Mouse (Mus musculus) limb, embryonic 11.5 days (tissue): ENCODE data around the gene Rraga. TPM values are rescaled to one million over a fixed set of nuclear protein-coding genes. Genes with fewer than 3 reads are reported as not detected.
A peak's percentile ranks its signal among the peaks of the same experiment; 100 is the strongest.

ENCODE experiments used
- ATAC-seq: fragments of 200-750 bp; cut with Nextera tagmentation; 2 replicates; pipeline ENCODE4 v1.8.0; 2017; ENCODE audit warnings: low read depth; ENCODE audit not compliant: insufficient number of reproducible peaks, low FRiP score, low TSS enrichment
- DNase-seq: peaks from one replicate; pipeline ENCODE4 v3.0.0-alpha.2; 2015; ENCODE audit warnings: low spot score
- H3K27ac ChIP-seq: fragments of 300-500 bp; sonication (generic); replicated peaks from 2 replicates; pipeline ENCODE4 v1.5.1; 2014; ENCODE audit warnings: low read depth, mild to moderate bottlenecking, low read length
- H3K27me3 ChIP-seq: fragments of 300-500 bp; sonication (generic); 2 replicates; pipeline ENCODE4 v1.6.1; 2014; ENCODE audit warnings: mild to moderate bottlenecking, low read length, mixed read lengths; ENCODE audit not compliant: control insufficient read depth, insufficient read depth
- H3K36me3 ChIP-seq: fragments of 300-500 bp; sonication (generic); 2 replicates; pipeline ENCODE4 v1.6.1; 2014; ENCODE audit warnings: mild to moderate bottlenecking, low read length, moderate library complexity, mixed read lengths; ENCODE audit not compliant: control insufficient read depth, insufficient read depth
- H3K4me1 ChIP-seq: fragments of 300-500 bp; sonication (generic); 2 replicates; pipeline ENCODE4 v1.6.1; 2014; ENCODE audit warnings: low read length, mixed read lengths; ENCODE audit not compliant: control insufficient read depth, insufficient read depth
- H3K4me2 ChIP-seq: fragments of 300-500 bp; sonication (generic); 2 replicates; pipeline ENCODE4 v1.6.1; 2014; ENCODE audit warnings: low read depth, mild to moderate bottlenecking, moderate library complexity; ENCODE audit not compliant: severe bottlenecking
- H3K4me3 ChIP-seq: fragments of 300-500 bp; sonication (generic); 2 replicates; pipeline ENCODE4 v1.5.1; 2014; ENCODE audit warnings: low read depth, low read length
- H3K9ac ChIP-seq: fragments of 300-500 bp; sonication (generic); 2 replicates; pipeline ENCODE4 v1.6.1; 2014; ENCODE audit warnings: mild to moderate bottlenecking, low read length
- H3K9me3 ChIP-seq: fragments of 300-500 bp; sonication (generic); 2 replicates; pipeline ENCODE4 v1.6.1; 2016; ENCODE audit warnings: low read length; ENCODE audit not compliant: control insufficient read depth
- WGBS: fragments of 180-500 bp; shearing (Covaris S2); extraction: QIAGEN DNeasy Blood & Tissue Kit; methylation state at CpG from one replicate; pipeline ENCODE4 v1.1.7; 2014; 5-methylcytosine and 5-hydroxymethylcytosine counted together
- polyA plus RNA-seq: library from polyadenylated mRNA; unstranded; fragments of >200 nt; fragmentation: Nextera tagmentation; extraction: Ambion mirVana; gene quantifications from 2 replicates; pipeline ENCODE4 v1.2.1, GENCODE M21; 2014

Rraga gene
- polyA plus RNA-seq: 85.0 and 102 TPM in 2 replicates

GRCm38 (mm10) chr4:86575283-86575983 is at the start of gene Rraga:
Gene Rraga, plus strand, starts transcription at chr4:86575668.
- peaks cover 4% of the 10 kb centered on the region; the same call in 1 of the 2 replicates for H3K36me3 ChIP-seq
- H3K9me3 ChIP-seq: no peaks in the 10 kb centered on the region
- DNase-seq (peak; percentile 98), ATAC-seq (peak; percentile 96)
- no peaks in the 10 kb centered on the region for H3K27me3 ChIP-seq
- peak within 1 kb of the TSS; percentile 91 for H3K27ac ChIP-seq
- H3K4me2 ChIP-seq: peak within 1 kb of the TSS; percentile 85
- 0% methylated on average over 53 of the region's 53 CpGs for WGBS
- peak within 1 kb of the TSS; percentile 96 for H3K9ac ChIP-seq
- peaks cover 7% of the 10 kb centered on the region; the same call in 1 of the 2 replicates for H3K4me1 ChIP-seq
- peak within 1 kb of the TSS; percentile 89 for H3K4me3 ChIP-seq

- Histone ChIP-seq H3K9me3 (no peaks in the 10 kb centered on the region), H3K36me3 (no peaks in the 10 kb centered on the region), H3K4me3 (no peak overlapping the region), H3K27ac (peak overlapping the region; percentile 94), H3K9ac (no peak overlapping the region), H3K4me1 (peaks cover 21% of the 10 kb centered on the region), H3K27me3 (no peaks in the 10 kb centered on the region), H3K4me2 (0 out of 2 replicates have a peak overlapping the region, but pooled peaks have one; percentile 17)
- WGBS: 20% methylated on average over 11 of the region's 11 CpGs
- peak; percentile 85 for ATAC-seq
- peak; percentile 75 for DNase-seq
These were observed 48.0 kb upstream of the Rraga start for GRCm38 (mm10) chr4:86527162-86528136.

DNA sequence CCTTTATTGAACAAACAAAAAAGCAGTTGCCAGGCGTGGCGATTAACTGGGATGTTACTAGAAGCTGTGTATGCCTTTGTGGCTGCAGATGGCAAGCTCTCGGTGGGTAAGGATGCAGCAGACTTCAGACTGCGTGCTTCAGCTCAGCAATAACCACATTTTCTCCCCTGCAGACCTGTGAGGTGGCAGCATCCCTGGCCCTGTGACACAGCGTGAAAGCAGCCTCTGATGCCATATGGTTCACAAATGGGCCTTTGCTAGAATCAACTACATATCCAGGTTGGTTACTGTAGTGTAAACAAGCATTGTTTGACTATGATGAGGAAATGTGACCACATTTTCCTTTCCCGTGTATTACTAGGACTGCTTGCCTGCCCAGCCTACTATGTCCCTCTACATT is 46.3 kb upstream of the Rraga start:
- 66% methylated on average over 6 of the region's 6 CpGs for WGBS
- no peaks in the 10 kb centered on the region for H3K36me3 ChIP-seq
- H3K27me3 ChIP-seq: no peaks in the 10 kb centered on the region
- no peak overlapping the region for H3K4me2 ChIP-seq
- ATAC-seq: no peak
- H3K4me1 ChIP-seq: peaks cover 26% of the 10 kb centered on the region
- DNase-seq: no peak
- H3K4me3 ChIP-seq: no peak overlapping the region
- H3K9me3 ChIP-seq: no peaks in the 10 kb centered on the region
- H3K27ac ChIP-seq: no peak overlapping the region; the same call in 1 of the 2 replicates
- H3K9ac ChIP-seq: no peak overlapping the region

DNA sequence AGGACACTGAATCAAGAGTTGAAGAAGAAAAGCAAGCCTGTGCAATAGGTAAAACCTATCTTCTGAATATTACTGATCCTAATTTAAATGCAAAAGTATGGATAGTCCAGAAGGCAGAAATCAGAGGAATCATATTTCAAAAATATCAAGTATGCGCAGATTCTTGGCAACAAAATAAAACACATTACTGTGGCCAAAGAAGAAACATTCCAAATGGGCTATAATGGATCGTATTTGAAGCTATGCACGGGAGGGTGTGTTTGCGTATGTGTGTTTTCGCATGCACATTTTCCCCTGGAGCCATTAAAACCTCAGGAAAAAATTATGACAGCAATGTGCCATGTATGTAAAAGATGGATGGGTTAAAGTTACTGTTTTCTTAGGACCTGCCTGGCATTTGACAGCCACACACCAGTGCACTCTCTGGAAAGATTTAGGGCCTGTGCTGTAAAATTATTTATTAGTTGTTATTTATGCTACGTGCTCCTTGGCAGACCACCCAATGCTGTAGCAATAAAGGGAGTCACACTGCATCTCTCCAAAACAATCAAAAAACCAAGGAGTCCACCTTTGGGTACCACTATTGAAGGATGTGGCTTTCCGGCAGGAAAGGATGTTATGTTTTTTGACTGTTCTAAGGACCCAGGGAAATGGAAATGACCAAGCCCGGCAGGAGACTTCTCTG is 41.9 kb upstream of the Rraga start:
- no peaks in the 10 kb centered on the region for H3K27me3 ChIP-seq
- H3K9me3 ChIP-seq: no peaks in the 10 kb centered on the region
- 55% methylated on average over 8 of the region's 8 CpGs for WGBS
- DNase-seq (no peak), ATAC-seq (no peak)
- no peak overlapping the region for H3K9ac ChIP-seq
- no peak overlapping the region for H3K4me3 ChIP-seq
- H3K27ac ChIP-seq: peak overlapping the region; percentile 61; the same call in 1 of the 2 replicates
- H3K4me1 ChIP-seq: peaks cover 5% of the 10 kb centered on the region; the same call in 1 of the 2 replicates
- H3K36me3 ChIP-seq: no peaks in the 10 kb centered on the region
- no peak overlapping the region for H3K4me2 ChIP-seq

- 16% methylated on average over 5 of the region's 5 CpGs for WGBS
- Histone ChIP-seq H3K4me3 (no peak overlapping the region), H3K27me3 (no peaks in the 10 kb centered on the region), H3K9me3 (no peaks in the 10 kb centered on the region), H3K4me1 (peaks cover 5% of the 10 kb centered on the region; the same call in 1 of the 2 replicates), H3K9ac (no peak overlapping the region), H3K27ac (peak overlapping the region; percentile 61; the same call in 1 of the 2 replicates), H3K4me2 (no peak overlapping the region), H3K36me3 (no peaks in the 10 kb centered on the region)
- ATAC-seq: no peak
- peak; percentile 55 for DNase-seq
These were observed 41.4 kb upstream of the Rraga start for GRCm38 (mm10) chr4:86534091-86534481.

- H3K4me1 ChIP-seq: 0 out of 2 replicates have a peak, but pooled peaks cover 5% of the 10 kb centered on the region
- H3K9me3 ChIP-seq: no peaks in the 10 kb centered on the region
- ATAC-seq (no peak), DNase-seq (peak; percentile 52)
- H3K27me3 ChIP-seq: no peaks in the 10 kb centered on the region
- no peaks in the 10 kb centered on the region for H3K36me3 ChIP-seq
- H3K4me3 ChIP-seq: no peak overlapping the region
- no peak overlapping the region for H3K4me2 ChIP-seq
- WGBS: 44% methylated on average over 4 of the region's 4 CpGs
- H3K9ac ChIP-seq: no peak overlapping the region
- no peak overlapping the region for H3K27ac ChIP-seq
These were observed 37.5 kb upstream of the Rraga start for GRCm38 (mm10) chr4:86537972-86538371.

DNA sequence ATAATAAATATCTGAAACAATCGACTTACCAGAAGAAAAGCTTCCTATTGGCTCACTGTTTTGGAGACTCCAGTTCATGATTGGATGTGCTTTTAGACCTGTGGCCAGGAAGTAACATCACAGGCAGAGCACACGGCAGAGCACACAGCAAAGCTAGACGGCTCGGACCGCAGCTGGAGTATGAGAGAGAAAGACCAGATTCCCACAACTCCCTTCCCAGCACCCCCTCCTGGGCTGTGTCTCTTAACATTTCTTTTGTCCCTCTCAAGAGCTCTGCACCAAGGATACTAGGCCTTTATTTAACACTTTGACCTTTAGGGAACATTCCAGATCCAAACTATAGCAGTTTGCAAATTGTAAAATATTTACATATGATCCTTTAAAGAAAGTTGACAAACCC is 36.5 kb upstream of the Rraga start:
- Histone ChIP-seq H3K9me3 (no peaks in the 10 kb centered on the region), H3K27ac (no peak overlapping the region), H3K4me1 (0 out of 2 replicates have a peak, but pooled peaks cover 3% of the 10 kb centered on the region), H3K27me3 (no peaks in the 10 kb centered on the region), H3K9ac (no peak overlapping the region), H3K4me3 (no peak overlapping the region), H3K4me2 (no peak overlapping the region), H3K36me3 (no peaks in the 10 kb centered on the region)
- DNase-seq (no peak), ATAC-seq (no peak)
- 93% methylated on average over 5 of the region's 5 CpGs for WGBS

DNA sequence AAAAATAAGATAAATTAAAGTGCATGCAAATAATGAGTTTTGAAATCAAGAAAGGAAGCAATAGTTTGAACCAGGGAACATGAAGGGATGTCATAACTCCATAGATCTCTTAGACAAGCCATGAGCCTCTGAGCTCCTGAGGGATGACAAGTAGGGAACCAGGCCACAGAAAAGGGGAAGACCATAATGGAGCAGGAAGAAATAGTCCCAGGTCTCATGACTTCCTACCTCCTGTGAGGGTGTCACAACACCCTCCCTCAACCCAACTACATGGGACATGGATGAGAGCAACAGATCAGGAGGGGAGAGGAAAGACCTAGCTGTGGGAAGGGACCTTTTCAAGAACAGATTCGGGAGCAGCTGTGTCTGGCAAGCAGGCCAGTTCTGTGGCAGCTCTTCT is 33.9 kb upstream of the Rraga start:
- Histone ChIP-seq H3K36me3 (no peaks in the 10 kb centered on the region), H3K9ac (no peak overlapping the region), H3K27me3 (no peaks in the 10 kb centered on the region), H3K27ac (no peak overlapping the region), H3K9me3 (no peaks in the 10 kb centered on the region), H3K4me2 (no peak overlapping the region), H3K4me1 (no peaks in the 10 kb centered on the region), H3K4me3 (no peak overlapping the region)
- WGBS: 86% methylated on average over 1 of the region's 1 CpGs
- DNase-seq (no peak), ATAC-seq (no peak)
